Mouse (Mus musculus) testis, adult 2 months (tissue): ENCODE results near the gene Syna.

ENCODE experiments used
- CTCF ChIP-seq: fragments of 200-500 bp; IDR thresholded peaks from 2 replicates; pipeline ENCODE4 v1.5.1; 2012; ENCODE audit warnings: low read depth, mild to moderate bottlenecking, inconsistent platforms, low read length, moderate library complexity; ENCODE audit not compliant: control insufficient read depth, insufficient read depth, insufficient replicate concordance
- POLR2A ChIP-seq: fragments of 200-500 bp; IDR thresholded peaks from 2 replicates; pipeline ENCODE4 v1.6.1; 2012; ENCODE audit warnings: low read depth, mild to moderate bottlenecking, inconsistent platforms, low read length, moderate library complexity; ENCODE audit not compliant: control insufficient read depth

- TF ChIP-seq POLR2A (no peak), CTCF (no peak)
Observed at GRCm38 (mm10) chr5:134532417-134532816, 27.6 kb downstream of the Syna start.
